Mouse (Mus musculus) CH12.LX (cell line): ENCODE results near the gene Uvrag. TPM values are rescaled to one million over a fixed set of nuclear protein-coding genes. Genes with fewer than 3 reads are reported as not detected.

ENCODE experiments used
- DNase-seq: peaks from one replicate; pipeline ENCODE4 v3.0.0-alpha.2; 2013; ENCODE audit errors: extremely low read depth
- H3K27ac ChIP-seq: 2 replicates; pipeline ENCODE4 v1.5.1; 2012; ENCODE audit warnings: low read depth, mild to moderate bottlenecking, control low read depth, moderate library complexity; ENCODE audit not compliant: insufficient read depth
- H3K27me3 ChIP-seq: replicated peaks from 2 replicates; pipeline ENCODE3; 2012; ENCODE audit warnings: inconsistent platforms
- H3K36me3 ChIP-seq, 2 experiments: replicated peaks in 1 of 2; 2 replicates each; pipeline versions ENCODE3 to v1.6.1; 2012; ENCODE audit warnings: inconsistent platforms in 1 of 2, low read length in 1 of 2, mild to moderate bottlenecking in 1 of 2, mixed read lengths in 1 of 2, moderate library complexity in 1 of 2; ENCODE audit not compliant: control insufficient read depth in 1 of 2, insufficient read depth in 1 of 2
- H3K4me1 ChIP-seq, 2 experiments: 2 replicates each; pipeline ENCODE4 v1.6.1; 2012; ENCODE audit warnings: inconsistent platforms in 1 of 2, moderate library complexity in 1 of 2; ENCODE audit not compliant: insufficient read depth in 2 of 2, control insufficient read depth in 1 of 2
- H3K4me2 ChIP-seq: 2 replicates; pipeline ENCODE4 v1.6.1; 2012; ENCODE audit warnings: low read depth, mild to moderate bottlenecking, control low read depth; ENCODE audit not compliant: poor library complexity, insufficient read depth, severe bottlenecking
- H3K4me3 ChIP-seq, 3 experiments: fragments of 150-350 bp in 1 of 3; sonication (generic) in 1 of 3; replicated peaks in 1 of 3; 2 replicates each; pipeline versions ENCODE3 to v1.5.1; 2011 to 2012; ENCODE audit warnings: low read depth in 2 of 3, low read length in 2 of 3, mild to moderate bottlenecking in 2 of 3, moderate library complexity in 2 of 3, control low read depth in 1 of 3, improper control_type of control experiment in 1 of 3, inconsistent platforms in 1 of 3, mixed read lengths in 1 of 3; ENCODE audit not compliant: poor library complexity in 1 of 3
- H3K79me2 ChIP-seq: replicated peaks from 2 replicates; pipeline ENCODE4 v1.6.1; 2012; ENCODE audit warnings: mild to moderate bottlenecking, moderate library complexity; ENCODE audit not compliant: control insufficient read depth, poor library complexity, insufficient read depth, severe bottlenecking; ENCODE audit errors: extremely low read depth
- H3K9ac ChIP-seq: 2 replicates; pipeline ENCODE4 v1.6.1; 2012; ENCODE audit warnings: low read depth, mild to moderate bottlenecking, control low read depth, moderate library complexity; ENCODE audit not compliant: insufficient read depth
- H3K9me3 ChIP-seq: replicated peaks from 2 replicates; pipeline ENCODE3; 2012; ENCODE audit warnings: low read length, inconsistent platforms, mixed read lengths
- BHLHE40 ChIP-seq: IDR thresholded peaks from 2 replicates; pipeline ENCODE4 v1.6.1; 2011; ENCODE audit warnings: mild to moderate bottlenecking, low read depth, low read length, improper control_type of control experiment
- CTCF ChIP-seq, 2 experiments: IDR thresholded peaks in 1 of 2; conservative IDR thresholded peaks in 1 of 2; 2 replicates each; pipeline ENCODE4 v1.5.1; 2011 to 2012; ENCODE audit warnings: low read depth in 2 of 2, low read length in 2 of 2, improper control_type of control experiment in 1 of 2, inconsistent platforms in 1 of 2, mild to moderate bottlenecking in 1 of 2, moderate library complexity in 1 of 2
- HCFC1 ChIP-seq: IDR thresholded peaks from 2 replicates; pipeline ENCODE4 v1.6.1; 2012; ENCODE audit warnings: low read depth, mild to moderate bottlenecking, inconsistent platforms, low read length, improper control_type of control experiment
- JUN ChIP-seq: IDR thresholded peaks from 2 replicates; pipeline ENCODE4 v1.6.1; 2011; ENCODE audit warnings: low read depth, mild to moderate bottlenecking, low read length, improper control_type of control experiment, moderate library complexity; ENCODE audit not compliant: insufficient read depth
- MAZ ChIP-seq: IDR thresholded peaks from 2 replicates; pipeline ENCODE4 v1.6.1; 2012; ENCODE audit warnings: low read depth, mild to moderate bottlenecking, inconsistent platforms, low read length, improper control_type of control experiment, moderate library complexity
- NELFE ChIP-seq: IDR thresholded peaks from 2 replicates; pipeline ENCODE4 v1.6.1; 2011; ENCODE audit warnings: low read depth, low read length, improper control_type of control experiment
- RCOR1 ChIP-seq: conservative IDR thresholded peaks from 2 replicates; pipeline ENCODE4 v1.6.1; 2012; ENCODE audit warnings: low read depth, mild to moderate bottlenecking, inconsistent platforms, low read length, improper control_type of control experiment
- TCF12 ChIP-seq: IDR thresholded peaks from 2 replicates; pipeline ENCODE4 v1.6.1; 2014; ENCODE audit warnings: low read depth, mild to moderate bottlenecking, inconsistent platforms, low read length, improper control_type of control experiment
- ZMIZ1 ChIP-seq: IDR thresholded peaks from 2 replicates; pipeline ENCODE4 v1.6.1; 2012; ENCODE audit warnings: low read depth, mild to moderate bottlenecking, inconsistent platforms, low read length, improper control_type of control experiment
- dilution Hi-C: fragments of 300-500 bp; cut with MboI; formaldehyde crosslinking; loops from 2 replicates; pipeline ENCODE4 v1.14.3; 2020; ENCODE audit warnings: low sequenced_read_pairs; ENCODE audit not compliant: extremely low pct_unique_long_range_greater_than_20kb, extremely low pct_ligation_motif_present
- in situ Hi-C: fragments of 300-500 bp; cut with MboI; formaldehyde crosslinking; loops from 3 replicates; pipeline ENCODE4 v1.14.3; 2019; ENCODE audit warnings: low sequenced_read_pairs, low pct_ligation_motif_present, low pct_unique_long_range_greater_than_20kb, mixed read lengths
- polyA plus RNA-seq: library from polyadenylated mRNA; unstranded; fragments of >175 nt; gene quantifications from 2 replicates; pipeline ENCODE4 v1.2.1, GENCODE M21; 2012; ENCODE audit warnings: low read depth; ENCODE audit not compliant: insufficient read length
- total RNA-seq, 2 experiments: library from RNA; depleted of rRNA; stranded (reverse); fragments of 300-350 nt in 1 of 2; fragments of >200 nt in 1 of 2; gene quantifications; 2 replicates each; pipeline ENCODE4 v1.2.3; 2012 to 2014

Gene Uvrag
- total and polyA plus RNA-seq, 3 experiments: 20.6 to 47.4 (median 37.5) TPM

- Histone ChIP-seq H3K27me3 (no peaks in the 10 kb centered on the region), H3K4me2 (no peak overlapping the region), H3K79me2 (no peaks in the 10 kb centered on the region), H3K27ac (no peak overlapping the region), H3K9me3 (peaks cover 6% of the 10 kb centered on the region), H3K9ac (no peak overlapping the region), H3K4me3 (no peak overlapping the region), H3K4me1 (peaks cover 0 to 14% of the 10 kb centered on the region in 2 experiments; a peak in 2 of 4 replicates), H3K36me3 (peaks cover 5 to 81% of the 10 kb centered on the region in 2 experiments)
- dilution Hi-C loops: no loop called here
- in situ Hi-C loops: no loop called here
- no peak for DNase-seq
- TF ChIP-seq MAZ (no peak), JUN (no peak), ZMIZ1 (no peak)
These were observed 237.1 kb downstream of the Uvrag start for GRCm38 (mm10) chr7:98903884-98904283.

GRCm38 (mm10) chr7:98901120-98901519 lies 239.8 kb downstream of the Uvrag start:
- H3K4me2 ChIP-seq: no peak overlapping the region
- no peak overlapping the region for H3K9ac ChIP-seq
- no peak overlapping the region for H3K27ac ChIP-seq
- no peaks in the 10 kb centered on the region for H3K4me1 ChIP-seq
- in situ Hi-C loops (no loop called here), dilution Hi-C loops (no loop called here)
- no peaks in the 10 kb centered on the region for H3K27me3 ChIP-seq
- H3K4me3 ChIP-seq: no peak overlapping the region
- H3K36me3 ChIP-seq: peaks cover 1 to 94% of the 10 kb centered on the region in 2 experiments
- H3K9me3 ChIP-seq: peaks cover 6% of the 10 kb centered on the region
- no peaks in the 10 kb centered on the region for H3K79me2 ChIP-seq
- TF ChIP-seq HCFC1 (no peak), NELFE (no peak), BHLHE40 (no peak), MAZ (no peak), CTCF (conservative IDR thresholded peaks at IDR 0.05 in 1 of 2, IDR thresholded peaks at IDR 0.05 in 1 of 2; ENCODE audit: low read depth in 2 of 2, low read length in 2 of 2) (peak; percentile 18 to 49; a peak in 3 of 4 replicates)
- DNase-seq: no peak

GRCm38 (mm10) chr7:98899815-98900214 lies 241.1 kb downstream of the Uvrag start:
- Histone ChIP-seq H3K4me2 (no peak overlapping the region), H3K27me3 (no peaks in the 10 kb centered on the region), H3K9ac (no peak overlapping the region), H3K9me3 (peaks cover 6% of the 10 kb centered on the region), H3K4me1 (no peaks in the 10 kb centered on the region), H3K4me3 (no peak overlapping the region), H3K27ac (no peak overlapping the region), H3K79me2 (no peaks in the 10 kb centered on the region), H3K36me3 (peaks cover 0 to 91% of the 10 kb centered on the region in 2 experiments)
- no peak for DNase-seq
- no peak for TF ChIP-seq TCF12
- no peak for TF ChIP-seq CTCF (conservative IDR thresholded peaks at IDR 0.05 in 1 of 2, IDR thresholded peaks at IDR 0.05 in 1 of 2; ENCODE audit: low read depth in 2 of 2, low read length in 2 of 2)
- no peak for TF ChIP-seq RCOR1
- in situ Hi-C loops (no loop called here), dilution Hi-C loops (no loop called here)
